Mouse (Mus musculus) MEL (cell line): ENCODE results near the gene Galnt17. TPM values are rescaled to one million over a fixed set of nuclear protein-coding genes. Genes with fewer than 3 reads are reported as not detected.

Experiments used
- DNase-seq: peaks from one replicate; pipeline ENCODE4 v3.0.0; 2011; ENCODE audit warnings: low read depth, low spot score
- H3K27ac ChIP-seq: 2 replicates; pipeline ENCODE4 v1.5.1; 2012; ENCODE audit warnings: low read depth, mild to moderate bottlenecking, control low read depth, low read length, moderate library complexity; ENCODE audit not compliant: control insufficient read depth
- H3K27me3 ChIP-seq, 2 experiments: fragments of 150-350 bp in 1 of 2; sonication (generic) in 1 of 2; 2 replicates each; pipeline ENCODE4 v1.6.1; 2012; ENCODE audit warnings: low read length in 2 of 2, mild to moderate bottlenecking in 2 of 2, improper control_type of control experiment in 1 of 2, moderate library complexity in 1 of 2; ENCODE audit not compliant: insufficient read depth in 2 of 2, control insufficient read depth in 1 of 2
- H3K36me3 ChIP-seq, 2 experiments: 2 replicates each; pipeline ENCODE4 v1.6.1; 2012 to 2014; ENCODE audit warnings: low read length in 2 of 2, improper control_type of control experiment in 1 of 2, inconsistent platforms in 1 of 2, mild to moderate bottlenecking in 1 of 2; ENCODE audit not compliant: insufficient read depth in 2 of 2, control insufficient read depth in 1 of 2
- H3K4me1 ChIP-seq, 2 experiments: fragments of 150-350 bp in 1 of 2; sonication (generic) in 1 of 2; 2 replicates each; pipeline ENCODE4 v1.6.1; 2012; ENCODE audit warnings: low read length in 2 of 2, improper control_type of control experiment in 1 of 2, mild to moderate bottlenecking in 1 of 2; ENCODE audit not compliant: insufficient read depth in 2 of 2, control insufficient read depth in 1 of 2
- H3K4me3 ChIP-seq, 2 experiments: fragments of 150-350 bp in 1 of 2; sonication (generic) in 1 of 2; 2 replicates each; pipeline ENCODE4 v1.5.1; 2012; ENCODE audit warnings: low read depth in 2 of 2, low read length in 2 of 2, mild to moderate bottlenecking in 2 of 2, moderate library complexity in 2 of 2, control low read depth in 1 of 2, improper control_type of control experiment in 1 of 2; ENCODE audit not compliant: control insufficient read depth in 1 of 2, insufficient read depth in 1 of 2
- H3K79me2 ChIP-seq: 2 replicates; pipeline ENCODE4 v1.6.1; 2012; ENCODE audit warnings: mild to moderate bottlenecking, low read length, moderate library complexity; ENCODE audit not compliant: control insufficient read depth, poor library complexity, insufficient read depth
- H3K9ac ChIP-seq: 2 replicates; pipeline ENCODE4 v1.6.1; 2012; ENCODE audit warnings: low read depth, mild to moderate bottlenecking, control low read depth, low read length, moderate library complexity; ENCODE audit not compliant: control insufficient read depth, poor library complexity, severe bottlenecking
- H3K9me3 ChIP-seq: fragments of 150-350 bp; sonication (generic); replicated peaks from 2 replicates; pipeline ENCODE4 v1.6.1; 2012; ENCODE audit warnings: mild to moderate bottlenecking, low read length, improper control_type of control experiment, moderate library complexity; ENCODE audit not compliant: insufficient read depth
- BHLHE40 ChIP-seq: IDR thresholded peaks from 2 replicates; pipeline ENCODE4 v1.6.1; 2012; ENCODE audit warnings: low read depth, mild to moderate bottlenecking, inconsistent platforms, low read length, improper control_type of control experiment, borderline replicate concordance
- E2F4 ChIP-seq: IDR thresholded peaks from 2 replicates; pipeline ENCODE4 v1.6.1; 2011; ENCODE audit warnings: low read depth, low read length, improper control_type of control experiment, borderline replicate concordance
- ELF1 ChIP-seq: IDR thresholded peaks from 2 replicates; pipeline ENCODE4 v1.6.1; 2014; ENCODE audit warnings: low read depth, mild to moderate bottlenecking, inconsistent platforms, low read length, improper control_type of control experiment, moderate library complexity
- ETS1 ChIP-seq: IDR thresholded peaks from 2 replicates; pipeline ENCODE4 v1.6.1; 2012; ENCODE audit warnings: low read depth, mild to moderate bottlenecking, inconsistent platforms, low read length, improper control_type of control experiment, moderate library complexity
- GATA1 ChIP-seq: IDR thresholded peaks from 2 replicates; pipeline ENCODE4 v1.6.1; 2011; ENCODE audit warnings: low read depth, low read length, improper control_type of control experiment
- HCFC1 ChIP-seq: IDR thresholded peaks from 2 replicates; pipeline ENCODE4 v1.6.1; 2012; ENCODE audit warnings: low read depth, mild to moderate bottlenecking, inconsistent platforms, low read length, improper control_type of control experiment, moderate library complexity
- KAT2A ChIP-seq: conservative IDR thresholded peaks from 2 replicates; pipeline ENCODE4 v1.6.1; 2012; ENCODE audit warnings: low read depth, low read length, improper control_type of control experiment, inconsistent platforms
- MAFK ChIP-seq: IDR thresholded peaks from 2 replicates; pipeline ENCODE4 v1.6.1; 2011; ENCODE audit warnings: low read depth, mild to moderate bottlenecking, low read length, improper control_type of control experiment, borderline replicate concordance
- MAZ ChIP-seq: IDR thresholded peaks from 2 replicates; pipeline ENCODE4 v1.6.1; 2012; ENCODE audit warnings: low read depth, mild to moderate bottlenecking, inconsistent platforms, low read length, improper control_type of control experiment
- NRF1 ChIP-seq: IDR thresholded peaks from 2 replicates; pipeline ENCODE4 v1.6.1; 2014; ENCODE audit warnings: low read depth, mild to moderate bottlenecking, inconsistent platforms, low read length, improper control_type of control experiment, moderate library complexity; ENCODE audit not compliant: poor library complexity, insufficient read depth, severe bottlenecking
- POLR2A ChIP-seq, 2 experiments: IDR thresholded peaks; 2 replicates each; pipeline ENCODE4 v1.6.1; 2011 to 2012; ENCODE audit warnings: low read length in 2 of 2, mild to moderate bottlenecking in 2 of 2, control low read depth in 1 of 2, improper control_type of control experiment in 1 of 2, low read depth in 1 of 2, moderate library complexity in 1 of 2; ENCODE audit not compliant: control insufficient read depth in 1 of 2, insufficient read depth in 1 of 2, poor library complexity in 1 of 2
- SIN3A ChIP-seq: IDR thresholded peaks from 2 replicates; pipeline ENCODE4 v1.6.1; 2012; ENCODE audit warnings: low read length, improper control_type of control experiment, inconsistent platforms
- SMC3 ChIP-seq: IDR thresholded peaks from 2 replicates; pipeline ENCODE4 v1.6.1; 2011; ENCODE audit warnings: low read depth, low read length, improper control_type of control experiment
- TBP ChIP-seq: IDR thresholded peaks from 2 replicates; pipeline ENCODE4 v1.8.0; 2011; ENCODE audit warnings: low read depth, low read length, improper control_type of control experiment
- TCF12 ChIP-seq: IDR thresholded peaks from 2 replicates; pipeline ENCODE4 v1.6.1; 2014; ENCODE audit warnings: low read depth, mild to moderate bottlenecking, inconsistent platforms, low read length, improper control_type of control experiment, moderate library complexity
- USF2 ChIP-seq, 2 experiments: IDR thresholded peaks; 2 replicates each; pipeline ENCODE4 v1.6.1; 2011 to 2012; ENCODE audit warnings: improper control_type of control experiment in 2 of 2, low read length in 2 of 2, borderline replicate concordance in 1 of 2, inconsistent platforms in 1 of 2, low read depth in 1 of 2, mild to moderate bottlenecking in 1 of 2; ENCODE audit not compliant: insufficient read depth in 1 of 2
- ZKSCAN1 ChIP-seq: IDR thresholded peaks from 2 replicates; pipeline ENCODE4 v1.6.1; 2012; ENCODE audit warnings: low read depth, mild to moderate bottlenecking, inconsistent platforms, low read length, improper control_type of control experiment, moderate library complexity
- ZMIZ1 ChIP-seq: IDR thresholded peaks from 2 replicates; pipeline ENCODE4 v1.6.1; 2012; ENCODE audit warnings: low read depth, mild to moderate bottlenecking, inconsistent platforms, low read length, improper control_type of control experiment, moderate library complexity
- polyA plus RNA-seq, 2 experiments: library from polyadenylated mRNA; stranded (reverse) in 1 of 2; unstranded in 1 of 2; fragments of >175 nt in 1 of 2; fragments of >200 nt in 1 of 2; gene quantifications; 2 replicates each; pipeline versions ENCODE4 v1.2.1 to v1.2.4; 2012; ENCODE audit warnings: low replicate concordance in 2 of 2, low read depth in 1 of 2; ENCODE audit not compliant: insufficient read length in 2 of 2, insufficient read depth in 1 of 2, missing spikeins in 1 of 2
- total RNA-seq: library from RNA; depleted of rRNA; stranded (reverse); fragments of 300-350 nt; gene quantifications from 2 replicates; pipeline ENCODE4 v1.2.3, GENCODE M21; 2012

Galnt17 gene
- total and polyA plus RNA-seq, 3 experiments, result not detected

GRCm38 (mm10) chr5:131065174-131065573 is 243.1 kb downstream of the Galnt17 start:
- H3K79me2 ChIP-seq, result no peaks in the 10 kb centered on the region
- TF ChIP-seq ELF1, result no peak
- no peak for TF ChIP-seq TCF12
- TF ChIP-seq USF2 (IDR thresholded peaks at IDR 0.05; ENCODE audit: borderline replicate concordance in 1 of 2, insufficient read depth in 1 of 2, low read depth in 1 of 2, low read length in 2 of 2), result no peak
- no peak for TF ChIP-seq NRF1
- TF ChIP-seq ZKSCAN1, result no peak
- no peak for TF ChIP-seq ETS1
- H3K9me3 ChIP-seq, result no peaks in the 10 kb centered on the region
- no peaks in the 10 kb centered on the region; a peak in 1 of 4 replicates for H3K27me3 ChIP-seq
- H3K4me3 ChIP-seq, result no peak overlapping the region
- H3K4me1 ChIP-seq, result no peaks in the 10 kb centered on the region
- H3K36me3 ChIP-seq, result no peaks in the 10 kb centered on the region
- DNase-seq, result no peak
- H3K27ac ChIP-seq, result no peak overlapping the region
- H3K9ac ChIP-seq, result no peak overlapping the region

GRCm38 (mm10) chr5:131048505-131048904 is 259.8 kb downstream of the Galnt17 start:
- Histone ChIP-seq H3K79me2 (no peaks in the 10 kb centered on the region), H3K4me1 (no peaks in the 10 kb centered on the region), H3K9ac (no peak overlapping the region), H3K4me3 (no peak overlapping the region), H3K36me3 (no peaks in the 10 kb centered on the region), H3K27me3 (no peaks in the 10 kb centered on the region), H3K27ac (no peak overlapping the region), H3K9me3 (no peaks in the 10 kb centered on the region)
- DNase-seq, result no peak
- no peak for TF ChIP-seq POLR2A (IDR thresholded peaks at IDR 0.05; ENCODE audit: control insufficient read depth in 1 of 2, insufficient read depth in 1 of 2, low read depth in 1 of 2, low read length in 2 of 2, poor library complexity in 1 of 2)
- TF ChIP-seq MAZ, result no peak
- TF ChIP-seq SMC3, result no peak

GRCm38 (mm10) chr5:131043130-131043529 is 265.2 kb downstream of the Galnt17 start:
- TF ChIP-seq E2F4 (no peak), KAT2A (no peak), SIN3A (no peak), BHLHE40 (no peak), TBP (no peak), GATA1 (no peak), ZMIZ1 (no peak), MAFK (no peak), HCFC1 (no peak)
- no peak overlapping the region for H3K4me3 ChIP-seq
- H3K27ac ChIP-seq, result no peak overlapping the region
- H3K9me3 ChIP-seq, result no peaks in the 10 kb centered on the region
- H3K27me3 ChIP-seq, result no peaks in the 10 kb centered on the region
- H3K9ac ChIP-seq, result no peak overlapping the region
- H3K79me2 ChIP-seq, result no peaks in the 10 kb centered on the region
- no peaks in the 10 kb centered on the region for H3K36me3 ChIP-seq
- DNase-seq, result no peak
- H3K4me1 ChIP-seq, result no peaks in the 10 kb centered on the region
